Mouse (Mus musculus) brain, embryonic 14.5 days (tissue): ENCODE measurements around the gene Dnah2.

ENCODE experiments used
- CTCF ChIP-seq: fragments of 200-500 bp; IDR thresholded peaks from 2 replicates; pipeline ENCODE4 v1.5.1; 2012; ENCODE audit warnings: inconsistent platforms, mild to moderate bottlenecking, moderate library complexity, borderline replicate concordance; ENCODE audit not compliant: insufficient read depth, insufficient read length; ENCODE audit errors: extremely low read depth
- POLR2A ChIP-seq: fragments of 200-500 bp; IDR thresholded peaks from 2 replicates; pipeline ENCODE4 v1.6.1; 2012; ENCODE audit warnings: mild to moderate bottlenecking, inconsistent platforms, borderline replicate concordance; ENCODE audit not compliant: poor library complexity, insufficient read depth, insufficient read length, severe bottlenecking; ENCODE audit errors: extremely low read depth

DNA sequence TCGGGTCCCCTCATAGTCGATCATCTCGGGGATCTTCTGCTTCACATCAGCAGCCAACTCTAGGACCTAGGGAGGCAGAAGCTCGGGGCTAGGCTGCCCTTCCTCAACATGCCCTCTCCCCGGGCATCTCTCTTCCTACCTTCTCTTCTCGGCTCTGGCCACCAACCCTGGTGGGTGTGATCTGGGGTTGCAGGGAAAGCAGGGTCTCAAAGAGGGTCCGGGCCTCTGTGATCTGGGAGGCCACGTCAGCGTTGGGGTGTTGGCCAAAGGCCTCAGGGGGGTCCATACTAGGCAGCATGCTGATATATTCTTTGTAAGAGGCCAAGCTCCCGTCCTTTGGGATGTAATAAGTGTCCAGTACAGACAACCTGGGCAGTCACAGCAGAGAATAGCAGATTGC is 126.1 kb downstream of the Dnah2 start:
- no peak for TF ChIP-seq POLR2A
- no peak for TF ChIP-seq CTCF
